Mouse (Mus musculus) forelimb bud, embryonic 11.5 days (tissue): ENCODE measurements around the gene Dync2li1.

Experiments used
- DNase-seq: peaks from one replicate; pipeline ENCODE4 v3.0.0-alpha.2; 2012; ENCODE audit warnings: low read depth, low spot score

Gene Dync2li1

DNA sequence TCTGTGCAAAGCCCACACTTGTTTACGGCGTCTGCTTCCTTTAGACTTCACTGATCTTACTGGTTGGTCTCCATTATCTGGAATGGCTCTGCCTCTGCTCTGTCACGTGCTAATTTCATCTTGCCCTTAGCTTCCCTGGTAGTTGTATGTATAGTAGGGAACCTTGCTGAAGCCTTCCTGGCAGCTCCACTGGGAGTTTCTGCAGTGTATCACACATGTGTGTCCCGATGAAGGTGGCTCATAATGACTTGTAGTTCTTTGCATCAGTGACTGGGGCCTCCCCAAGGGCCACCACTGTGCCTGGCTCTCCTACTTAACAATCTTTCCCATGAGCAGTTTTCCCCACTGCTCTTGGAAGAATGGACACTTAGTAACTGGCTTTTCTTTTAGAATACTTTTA lies 17.7 kb upstream of the Dync2li1 start:
- no peak for DNase-seq

DNA sequence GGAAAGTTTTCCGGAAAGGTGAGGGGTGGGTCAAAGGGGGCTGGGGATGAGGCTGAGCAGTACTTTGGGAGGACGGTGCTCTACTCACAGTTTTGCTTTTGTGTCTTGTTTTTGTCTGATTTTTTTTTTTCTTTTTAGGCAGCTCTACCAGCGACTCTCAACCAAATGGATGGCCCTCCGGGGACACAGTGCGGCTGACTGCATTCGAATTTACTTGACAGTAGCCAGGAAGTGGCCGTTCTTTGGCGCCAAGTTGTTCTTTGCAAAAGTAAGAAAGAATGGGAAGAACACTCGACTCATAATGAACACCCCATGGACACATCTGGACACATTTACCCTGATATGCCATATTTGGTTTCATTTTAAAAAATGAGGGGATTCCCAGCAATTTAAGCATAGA lies 14.8 kb upstream of the Dync2li1 start:
- no peak for DNase-seq

DNA sequence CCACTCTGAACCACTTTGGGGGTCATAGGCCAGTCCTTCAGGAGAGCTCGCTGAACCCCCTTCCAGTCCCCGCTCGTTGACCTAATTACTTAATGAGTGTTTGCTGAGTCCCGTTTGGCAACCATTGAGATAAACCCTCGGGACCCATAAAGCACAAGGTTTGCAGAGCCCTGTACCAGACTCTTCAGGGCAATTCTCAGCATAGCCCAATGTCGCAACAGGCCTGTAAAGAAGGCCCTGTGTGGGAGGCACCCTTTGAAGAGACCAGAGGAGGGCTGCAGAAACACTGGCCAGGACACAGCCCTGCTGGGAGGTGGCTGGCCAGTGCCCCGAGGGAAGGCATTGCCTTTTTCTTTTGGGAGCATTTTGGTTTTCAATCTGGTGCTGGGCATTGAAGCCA lies 14.3 kb upstream of the Dync2li1 start:
- DNase-seq = no peak

GRCm38 (mm10) chr17:84615811-84616210 lies 10.5 kb upstream of the Dync2li1 start:
- DNase-seq = no peak

- DNase-seq = no peak
Measured at GRCm38 (mm10) chr17:84616526-84617074, 9.7 kb upstream of the Dync2li1 start.

GRCm38 (mm10) chr17:84617953-84618352 lies 8.3 kb upstream of the Dync2li1 start:
- DNase-seq = no peak

- no peak for DNase-seq
Measured at GRCm38 (mm10) chr17:84619112-84619511, 7.2 kb upstream of the Dync2li1 start.

DNA sequence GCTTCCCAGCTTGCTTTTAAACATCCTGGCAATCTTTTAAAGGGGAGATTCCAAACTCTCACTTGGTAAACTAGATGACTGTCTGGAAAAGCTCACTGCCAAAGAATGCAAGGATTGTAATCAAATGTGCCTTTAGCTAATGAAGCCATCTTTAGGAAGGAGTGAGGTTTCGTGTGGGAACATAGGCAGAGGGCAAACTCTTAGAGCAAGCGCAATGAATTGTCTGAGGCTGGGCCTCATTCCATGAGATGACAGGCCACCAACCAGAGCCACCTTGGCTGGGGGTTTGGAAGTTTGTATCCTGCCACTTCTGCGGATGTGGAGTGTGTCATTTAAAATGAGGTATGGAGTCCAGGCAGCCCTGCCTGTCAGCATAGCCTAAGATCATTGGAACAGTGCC lies 6.2 kb upstream of the Dync2li1 start:
- no peak for DNase-seq

DNA sequence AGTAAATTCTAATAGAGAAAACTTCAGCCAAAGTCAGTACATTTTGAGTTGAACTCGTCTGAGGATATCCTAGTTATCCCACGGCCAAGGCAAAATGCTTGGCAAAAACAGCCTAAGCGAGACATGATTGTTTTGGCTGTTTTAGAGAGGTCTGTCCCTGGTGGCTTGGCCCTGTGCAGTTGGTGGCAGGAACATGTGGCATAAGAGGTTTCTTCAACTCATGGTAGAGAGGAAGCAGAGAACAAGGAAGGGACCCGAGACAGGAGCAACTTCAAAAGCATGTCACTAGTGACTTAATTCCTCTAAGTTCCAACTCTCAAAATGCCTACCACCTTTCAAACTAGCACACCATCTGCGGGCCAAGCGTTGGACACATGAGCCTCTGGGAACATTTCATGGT lies 5.7 kb upstream of the Dync2li1 start:
- no peak for DNase-seq

DNA sequence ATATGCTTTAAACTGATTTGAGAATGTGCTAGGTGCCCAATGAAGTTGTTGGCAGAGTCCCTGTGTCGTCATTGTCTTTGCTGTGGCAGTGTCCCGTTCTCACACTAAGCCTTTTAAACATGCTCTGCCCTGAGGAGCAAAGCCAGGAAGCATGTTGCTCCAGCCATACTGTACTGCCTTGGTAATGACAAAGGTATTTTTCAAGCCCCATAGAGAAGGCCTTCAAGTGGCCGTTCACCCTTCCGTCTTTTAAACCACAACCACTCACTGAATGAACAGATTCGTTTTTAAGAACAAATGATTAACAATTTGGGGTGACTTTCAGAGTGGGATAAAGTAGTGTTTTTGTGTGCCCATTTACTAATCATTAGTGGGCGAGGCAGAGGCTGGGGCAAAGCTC lies 5.1 kb upstream of the Dync2li1 start:
- DNase-seq = no peak

GRCm38 (mm10) chr17:84622028-84622427 lies 4.3 kb upstream of the Dync2li1 start:
- DNase-seq = no peak

DNA sequence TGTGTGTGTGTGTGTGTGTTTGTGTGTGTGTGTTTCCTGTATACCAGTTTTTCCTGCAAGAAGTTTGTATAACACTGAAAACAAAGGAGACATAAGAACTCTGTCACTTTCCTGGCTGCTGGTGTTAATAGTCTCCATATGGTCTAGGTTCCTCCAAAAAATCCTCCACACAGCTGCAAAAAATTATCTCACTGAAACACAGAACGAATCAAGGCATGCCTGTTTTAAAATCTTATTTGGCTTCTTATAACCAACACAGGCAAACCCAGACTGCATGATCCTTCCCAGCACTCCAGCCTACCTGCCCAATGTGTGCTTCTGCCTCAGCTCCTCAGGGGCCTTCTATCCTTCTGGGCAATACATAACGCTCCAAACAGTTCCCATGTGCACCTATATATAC lies 3.4 kb upstream of the Dync2li1 start:
- peak; percentile 77 for DNase-seq

DNA sequence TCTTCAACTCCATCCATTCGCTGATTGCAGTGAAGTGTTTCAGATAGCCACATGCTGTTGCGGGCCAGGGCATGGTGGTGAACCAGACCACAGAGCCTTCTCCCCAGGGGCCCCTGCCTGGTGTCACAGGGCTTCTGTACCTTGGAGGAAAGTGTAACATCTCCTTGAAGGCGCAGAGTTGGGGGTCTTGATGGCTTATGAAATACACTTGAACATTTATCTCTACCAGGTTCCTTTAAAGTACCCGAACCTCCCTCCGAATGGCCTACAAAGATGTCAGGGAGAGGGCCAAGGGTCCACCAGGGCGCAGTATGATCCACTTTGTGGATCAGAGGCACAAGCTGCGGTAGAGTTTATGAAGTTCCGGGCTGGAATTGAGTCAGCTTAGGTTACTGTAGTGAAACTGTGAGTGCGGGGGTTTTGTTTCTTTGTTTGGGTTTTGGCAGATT lies 585 bp downstream of the Dync2li1 start:
- DNase-seq = no peak

- no peak for DNase-seq
Measured at GRCm38 (mm10) chr17:84627721-84628120, 1.4 kb downstream of the Dync2li1 start.

GRCm38 (mm10) chr17:84628611-84629010 lies 2.3 kb downstream of the Dync2li1 start:
- no peak for DNase-seq

- DNase-seq = no peak
Measured at GRCm38 (mm10) chr17:84631836-84632235, 5.5 kb downstream of the Dync2li1 start.

GRCm38 (mm10) chr17:84633443-84633842 lies 7.1 kb downstream of the Dync2li1 start:
- no peak for DNase-seq

GRCm38 (mm10) chr17:84636328-84636727 lies 10.0 kb downstream of the Dync2li1 start:
- no peak for DNase-seq

DNA sequence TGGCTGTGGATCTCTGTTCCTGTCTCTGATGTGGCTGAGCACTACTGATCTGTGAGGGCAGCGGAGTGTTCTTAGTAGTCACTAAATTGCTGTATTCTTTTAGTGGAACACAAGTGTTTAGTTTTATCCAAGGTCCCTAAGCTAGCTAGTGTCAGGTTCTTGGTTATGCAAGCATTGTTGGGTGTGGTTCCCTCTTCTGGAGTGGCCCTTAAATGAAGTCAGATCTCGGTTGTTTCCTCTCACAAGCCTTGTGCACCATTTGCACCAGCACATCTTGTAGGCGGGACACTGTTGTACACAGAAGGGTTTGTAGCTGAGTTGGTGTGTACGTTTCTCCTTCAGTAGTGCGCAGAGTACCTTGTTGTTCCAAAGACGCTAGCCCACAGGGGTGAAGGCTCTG lies 11.7 kb downstream of the Dync2li1 start:
- no peak for DNase-seq

DNA sequence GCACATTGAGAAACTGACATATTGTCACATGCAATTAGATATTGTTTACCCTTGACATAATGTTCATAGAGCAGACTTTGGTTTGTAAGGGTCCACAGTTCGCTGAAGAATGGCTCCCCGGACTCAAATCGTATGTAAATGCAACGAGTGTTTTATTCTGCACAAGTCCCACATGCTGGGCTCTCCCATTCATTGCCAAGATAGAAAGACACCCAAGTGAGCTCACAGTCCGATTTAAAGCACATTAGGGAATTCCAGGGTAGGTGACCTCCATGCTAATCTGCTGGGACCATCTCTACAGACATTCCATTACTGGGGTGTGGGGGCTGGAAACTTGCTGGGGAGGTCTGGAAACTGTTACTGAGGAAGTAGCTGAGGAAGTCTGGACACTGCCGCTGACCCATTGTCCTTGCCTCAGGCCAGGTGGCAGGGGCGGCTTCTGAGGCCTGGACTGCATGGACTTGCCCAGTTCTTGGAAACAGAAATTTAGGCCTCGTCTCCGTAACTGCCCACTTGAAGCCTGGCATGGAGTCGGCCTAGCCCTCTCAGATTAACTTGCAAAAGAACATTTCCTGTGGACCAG lies 13.6 kb downstream of the Dync2li1 start:
- no peak for DNase-seq

DNA sequence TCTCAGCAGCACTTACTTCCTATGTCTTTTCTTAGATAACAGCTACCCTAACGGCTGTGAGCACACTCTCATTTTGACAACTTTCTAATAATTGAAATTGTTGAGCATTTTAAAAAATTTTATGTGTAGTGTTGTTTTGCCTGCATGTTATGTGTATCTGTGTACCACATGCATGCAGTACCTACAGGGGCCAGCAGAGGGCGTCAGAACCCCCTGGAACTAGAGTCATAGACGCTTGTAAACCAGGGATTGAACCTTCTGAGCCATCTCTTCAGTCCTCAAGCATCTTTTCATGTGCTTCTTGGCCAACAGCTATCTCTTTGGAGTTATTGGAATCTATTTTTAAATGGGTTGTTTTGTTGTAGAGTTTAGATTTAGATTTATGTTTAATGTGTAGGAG lies 15.6 kb downstream of the Dync2li1 start:
- no peak for DNase-seq

DNA sequence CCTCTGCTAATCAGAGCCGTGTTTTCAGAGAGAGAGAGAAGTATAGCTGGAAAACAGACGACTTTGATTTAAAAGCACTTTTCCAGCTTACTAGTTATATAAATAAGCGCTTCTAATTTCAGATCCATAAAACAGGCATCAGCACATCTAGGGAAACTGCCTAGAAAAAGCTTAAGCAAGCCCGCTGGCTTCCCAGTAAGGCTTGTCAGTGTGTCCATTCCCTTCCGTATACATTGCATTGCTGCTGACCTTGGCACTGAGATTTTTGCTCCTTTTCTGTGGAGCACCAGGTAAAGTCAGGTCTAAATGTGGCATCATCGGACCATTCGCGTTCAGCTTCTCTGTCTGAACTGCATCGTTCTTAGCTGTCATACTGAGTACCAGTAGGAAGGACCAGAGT lies 16.0 kb downstream of the Dync2li1 start:
- DNase-seq = no peak

DNA sequence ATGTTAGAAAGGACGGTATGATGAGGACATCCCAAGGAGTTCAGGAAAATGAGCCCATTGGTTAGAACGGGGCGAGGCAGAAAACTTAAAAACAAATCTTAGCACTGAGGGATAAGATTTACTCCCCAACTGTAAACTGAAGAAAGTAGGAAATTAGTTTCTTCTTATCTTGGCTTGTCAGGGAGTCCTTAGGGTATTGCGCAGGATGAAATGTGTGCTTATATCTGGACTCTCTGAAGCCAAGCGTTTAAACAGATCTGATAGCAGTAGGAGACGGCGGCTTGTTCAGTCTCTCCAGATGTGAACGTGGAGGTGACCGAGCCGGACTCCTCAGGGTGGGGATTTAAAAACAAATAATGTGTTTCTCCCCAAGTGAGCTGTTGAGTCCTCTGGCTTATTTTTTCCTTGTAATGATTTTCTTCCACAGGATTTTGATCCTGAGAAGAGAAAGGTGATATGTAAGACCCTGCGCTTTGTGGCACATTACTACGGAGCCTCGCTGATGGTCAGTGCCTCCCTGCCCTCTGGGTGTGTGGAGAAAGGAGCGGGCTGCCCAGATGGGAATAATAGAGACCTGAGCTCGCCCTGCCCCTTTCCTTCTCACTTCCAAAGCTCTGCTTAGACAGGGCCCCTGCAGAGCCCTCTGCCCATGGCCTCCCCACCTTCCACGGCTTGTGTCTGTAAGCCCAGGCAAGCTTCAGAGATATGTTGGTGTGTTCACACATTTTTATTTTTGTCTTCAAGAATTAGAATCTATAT lies 18.2 kb downstream of the Dync2li1 start:
- no peak for DNase-seq
